Mouse (Mus musculus): ENCODE data around the gene 9130023H24Rik.

DNA sequence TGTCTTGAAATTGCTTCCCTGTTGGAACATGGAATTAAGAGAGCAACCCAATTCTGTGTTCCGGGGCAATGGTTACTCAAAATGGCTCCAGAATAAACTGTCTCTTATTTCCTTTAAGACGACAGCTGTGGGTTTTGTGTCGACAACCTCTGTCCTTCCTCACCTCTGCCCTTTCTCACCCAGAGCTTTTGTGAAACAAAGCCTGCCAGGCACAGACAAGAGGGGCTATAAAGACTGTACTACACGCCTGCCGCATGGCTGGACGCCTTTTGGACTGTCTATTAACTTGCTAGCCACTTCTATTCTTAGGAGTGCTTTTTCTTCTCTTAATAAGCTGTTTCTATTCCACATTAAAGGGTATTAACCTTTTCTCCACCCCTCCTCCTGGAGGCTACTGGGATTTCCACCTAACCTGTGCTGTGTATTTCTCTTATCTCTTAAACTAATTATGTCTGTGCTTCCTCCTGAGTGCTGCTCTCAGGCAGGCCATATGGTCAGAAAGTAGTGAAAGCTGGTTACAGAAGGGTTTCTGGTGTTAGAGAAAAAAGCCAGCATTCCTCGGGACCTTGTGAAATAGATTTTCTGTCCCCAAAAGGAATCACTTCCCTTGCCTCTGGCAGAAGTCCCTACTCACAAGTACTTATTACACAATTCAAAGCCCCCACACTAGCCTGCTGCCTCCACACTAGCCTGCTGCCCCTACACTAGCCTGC is 44.9 kb upstream of the 9130023H24Rik start:
- no peak for TF ChIP-seq POLR2A (IDR thresholded peaks at IDR 0.05; ENCODE audit: insufficient read length, low read depth)
- no peak for TF ChIP-seq E2F4 (IDR thresholded peaks at IDR 0.05; ENCODE audit: insufficient read depth)
- no peak for TF ChIP-seq TCF3 (IDR thresholded peaks at IDR 0.05; ENCODE audit: insufficient read length, low read depth)
- TF ChIP-seq USF1 (IDR thresholded peaks at IDR 0.05; ENCODE audit: low read depth), result no peak
- no peak for TF ChIP-seq MYOD1 (IDR thresholded peaks at IDR 0.05; ENCODE audit: control insufficient read depth in 1 of 3, insufficient read length in 2 of 3, low read depth in 2 of 3)
- no peak for TF ChIP-seq POLR2AphosphoS2 (IDR thresholded peaks at IDR 0.05; ENCODE audit: insufficient read length, low read depth)
- TF ChIP-seq TCF12 (IDR thresholded peaks at IDR 0.05; ENCODE audit: insufficient read depth, poor library complexity, severe bottlenecking), result no peak
- no peak for TF ChIP-seq SRF (IDR thresholded peaks at IDR 0.05; ENCODE audit: control insufficient read depth, insufficient read length, low read depth)
- TF ChIP-seq MAX (IDR thresholded peaks at IDR 0.05; ENCODE audit: low read depth), result no peak
- no peak for TF ChIP-seq REST (IDR thresholded peaks at IDR 0.05; ENCODE audit: insufficient read depth, insufficient read length)
- TF ChIP-seq CEBPB (IDR thresholded peaks at IDR 0.05; ENCODE audit: insufficient read depth, poor library complexity, severe bottlenecking), result no peak
